Mouse (Mus musculus) thymus, postnatal 14 days (tissue): Measurements from ENCODE around the gene Pdia3.
"Not testable (repeated sequence)": the region's sequence is repeated elsewhere in the genome, so short reads cannot be mapped to it uniquely, and the experiment has no call there.

ENCODE experiments used
- DNase-seq: peaks from one replicate; pipeline ENCODE4 v3.0.0; 2021

Pdia3 gene

GRCm38 (mm10) chr2:121483576-121483975 is 70.0 kb downstream of the Pdia3 start:
- no peak for DNase-seq

- DNase-seq = not testable (repeated sequence)
These were observed 70.8 kb downstream of the Pdia3 start for GRCm38 (mm10) chr2:121484403-121484802.
